Mouse (Mus musculus) macrophage (primary cell): Measurements from ENCODE around the gene Dip2a. TPM values are rescaled to one million over a fixed set of nuclear protein-coding genes. Genes with fewer than 3 reads are reported as not detected.

Source experiments
- polyA plus RNA-seq: library from polyadenylated mRNA; stranded (reverse); fragments of 250-400 nt; gene quantifications from 3 replicates; pipeline ENCODE4 v1.2.4, GENCODE M21; 2018; ENCODE audit warnings: inconsistent platforms

The Dip2a gene
- polyA plus RNA-seq, 1 experiment from 2014 or later = 5.1 TPM

Other genes with a start within 250 kb of the Dip2a start
- gene Slc5a4b, start 234.3 kb downstream of the Dip2a start, polyA plus RNA-seq = not detected in 3 replicates
- not detected in 3 replicates for gene Slc5a4a, start 197.8 kb downstream of the Dip2a start, polyA plus RNA-seq
- 18.3 to 23.8 TPM (median 20.1 TPM) in 3 replicates for gene Prmt2, start 107.4 kb downstream of the Dip2a start, polyA plus RNA-seq
- gene S100b, start 91.4 kb downstream of the Dip2a start, polyA plus RNA-seq = 0.17 TPM in 1 of 3 replicates, not detected in the others
- gene AC141477.1, start 95.2 kb upstream of the Dip2a start, polyA plus RNA-seq = not detected in 3 replicates
- 10.3 to 17.2 TPM (median 12.7 TPM) in 3 replicates for gene Pcnt, start 97.5 kb upstream of the Dip2a start, polyA plus RNA-seq
- gene 2610028H24Rik, start 103.8 kb upstream of the Dip2a start, polyA plus RNA-seq = not detected in 3 replicates
- gene Mcm3ap, start 123.6 kb upstream of the Dip2a start, polyA plus RNA-seq = 13.6 to 21.6 TPM (median 19.6 TPM) in 3 replicates
- gene Ybey, start 123.8 kb upstream of the Dip2a start, polyA plus RNA-seq = 1.3 to 2.1 TPM (median 1.9 TPM) in 3 replicates
- 3.1 to 13.5 TPM (median 11.0 TPM) in 3 replicates for gene Lss, start 186.3 kb upstream of the Dip2a start, polyA plus RNA-seq
- not detected in 3 replicates for gene Spatc1l, start 217.0 kb upstream of the Dip2a start, polyA plus RNA-seq
- gene Ftcd, start 230.4 kb upstream of the Dip2a start, polyA plus RNA-seq = not detected in 3 replicates